Mouse (Mus musculus): ENCODE data around the gene Auts2. TPM values are rescaled to one million over a fixed set of nuclear protein-coding genes. Genes with fewer than 3 reads are reported as not detected.

The Auts2 gene
- polyA plus RNA-seq, 1 experiment from 2014 or later: 30.4 TPM

- Histone ChIP-seq H3K4me1 (replicated peaks; ENCODE audit: control insufficient read depth, insufficient read depth, low read length) (no peaks in the 10 kb centered on the region; the same call in 1 of the 2 replicates), H3K27me3 (replicated peaks; ENCODE audit: control insufficient read depth, insufficient read depth, low read length) (no peaks in the 10 kb centered on the region), H3K9me3 (ENCODE audit: control insufficient read depth, low read length) (no peaks in the 10 kb centered on the region), H3K9ac (ENCODE audit: low read length) (no peak overlapping the region), H3K36me3 (ENCODE audit: control insufficient read depth, insufficient read depth, low read length) (no peaks in the 10 kb centered on the region), H3K4me2 (ENCODE audit: low read length) (no peak overlapping the region), H3K27ac (ENCODE audit: low read depth) (no peak overlapping the region), H3K4me3 (ENCODE audit: low read depth, low read length) (no peak overlapping the region)
- no peak for ATAC-seq (replicated peaks; ENCODE audit: low FRiP score, low TSS enrichment, low read depth)
- WGBS: 62% methylated on average over 2 of the region's 2 CpGs
- DNase-seq (ENCODE audit: low spot score): no peak
Measured at GRCm38 (mm10) chr5:131828607-131829006, 714.5 kb downstream of the Auts2 start.

- no peak for ATAC-seq (replicated peaks; ENCODE audit: low FRiP score, low TSS enrichment, low read depth)
- Histone ChIP-seq H3K9ac (ENCODE audit: low read length) (no peak overlapping the region), H3K27ac (ENCODE audit: low read depth) (no peak overlapping the region)
Measured at GRCm38 (mm10) chr5:131826362-131827261, 716.5 kb downstream of the Auts2 start.

GRCm38 (mm10) chr5:131825421-131825820 is 717.7 kb downstream of the Auts2 start:
- Histone ChIP-seq H3K4me3 (ENCODE audit: low read depth, low read length) (no peak overlapping the region), H3K4me2 (ENCODE audit: low read length) (no peak overlapping the region), H3K9ac (ENCODE audit: low read length) (no peak overlapping the region), H3K4me1 (replicated peaks; ENCODE audit: control insufficient read depth, insufficient read depth, low read length) (no peaks in the 10 kb centered on the region; the same call in 1 of the 2 replicates), H3K27me3 (replicated peaks; ENCODE audit: control insufficient read depth, insufficient read depth, low read length) (no peaks in the 10 kb centered on the region), H3K9me3 (ENCODE audit: control insufficient read depth, low read length) (no peaks in the 10 kb centered on the region), H3K36me3 (ENCODE audit: control insufficient read depth, insufficient read depth, low read length) (no peaks in the 10 kb centered on the region), H3K27ac (ENCODE audit: low read depth) (no peak overlapping the region)
- 69% methylated on average over 3 of the region's 3 CpGs for WGBS
- ATAC-seq (replicated peaks; ENCODE audit: low FRiP score, low TSS enrichment, low read depth) (no peak), DNase-seq (ENCODE audit: low spot score) (no peak)

More at GRCm38 (mm10) chr5:131826362-131827261, 716.5 kb downstream of the Auts2 start:
- Histone ChIP-seq H3K4me3 (ENCODE audit: low read depth, low read length) (no peak overlapping the region), H3K4me2 (ENCODE audit: low read length) (no peak overlapping the region), H3K4me1 (replicated peaks; ENCODE audit: control insufficient read depth, insufficient read depth, low read length) (no peaks in the 10 kb centered on the region; the same call in 1 of the 2 replicates), H3K27me3 (replicated peaks; ENCODE audit: control insufficient read depth, insufficient read depth, low read length) (no peaks in the 10 kb centered on the region), H3K36me3 (ENCODE audit: control insufficient read depth, insufficient read depth, low read length) (no peaks in the 10 kb centered on the region), H3K9me3 (ENCODE audit: control insufficient read depth, low read length) (no peaks in the 10 kb centered on the region)
- WGBS: 90% methylated on average over 8 of the region's 8 CpGs
- DNase-seq (ENCODE audit: low spot score): no peak

- H3K4me2 ChIP-seq (ENCODE audit: low read length): no peak overlapping the region
- no peak for ATAC-seq (replicated peaks; ENCODE audit: low FRiP score, low TSS enrichment, low read depth)
- DNase-seq (ENCODE audit: low spot score): no peak
- H3K9ac ChIP-seq (ENCODE audit: low read length): no peak overlapping the region
- H3K36me3 ChIP-seq (ENCODE audit: control insufficient read depth, insufficient read depth, low read length): no peaks in the 10 kb centered on the region
- 48% methylated on average over 11 of the region's 11 CpGs for WGBS
- H3K9me3 ChIP-seq (ENCODE audit: control insufficient read depth, low read length): no peaks in the 10 kb centered on the region
- no peaks in the 10 kb centered on the region; the same call in 1 of the 2 replicates for H3K4me1 ChIP-seq (replicated peaks; ENCODE audit: control insufficient read depth, insufficient read depth, low read length)
- H3K27ac ChIP-seq (ENCODE audit: low read depth): no peak overlapping the region
- no peak overlapping the region for H3K4me3 ChIP-seq (ENCODE audit: low read depth, low read length)
- no peaks in the 10 kb centered on the region for H3K27me3 ChIP-seq (replicated peaks; ENCODE audit: control insufficient read depth, insufficient read depth, low read length)
Measured at GRCm38 (mm10) chr5:131824197-131824991, 718.8 kb downstream of the Auts2 start.

GRCm38 (mm10) chr5:131821461-131821860 is 721.7 kb downstream of the Auts2 start:
- Histone ChIP-seq H3K4me1 (replicated peaks; ENCODE audit: control insufficient read depth, insufficient read depth, low read length) (no peaks in the 10 kb centered on the region), H3K27ac (ENCODE audit: low read depth) (no peak overlapping the region), H3K4me2 (ENCODE audit: low read length) (no peak overlapping the region), H3K9me3 (ENCODE audit: control insufficient read depth, low read length) (no peaks in the 10 kb centered on the region), H3K9ac (ENCODE audit: low read length) (no peak overlapping the region), H3K36me3 (ENCODE audit: control insufficient read depth, insufficient read depth, low read length) (no peaks in the 10 kb centered on the region), H3K4me3 (ENCODE audit: low read depth, low read length) (no peak overlapping the region), H3K27me3 (replicated peaks; ENCODE audit: control insufficient read depth, insufficient read depth, low read length) (no peaks in the 10 kb centered on the region)
- WGBS: 88% methylated on average over 4 of the region's 4 CpGs
- ATAC-seq (replicated peaks; ENCODE audit: low FRiP score, low TSS enrichment, low read depth) (no peak), DNase-seq (ENCODE audit: low spot score) (no peak)

GRCm38 (mm10) chr5:131819251-131819691 is 723.9 kb downstream of the Auts2 start:
- ATAC-seq (replicated peaks; ENCODE audit: low FRiP score, low TSS enrichment, low read depth): no peak
- WGBS: 94% methylated on average over 15 of the region's 15 CpGs

GRCm38 (mm10) chr5:131815498-131815897 is 727.6 kb downstream of the Auts2 start:
- Histone ChIP-seq H3K4me2 (ENCODE audit: low read length) (no peak overlapping the region), H3K27me3 (replicated peaks; ENCODE audit: control insufficient read depth, insufficient read depth, low read length) (no peaks in the 10 kb centered on the region), H3K4me3 (ENCODE audit: low read depth, low read length) (no peak overlapping the region), H3K9me3 (ENCODE audit: control insufficient read depth, low read length) (no peaks in the 10 kb centered on the region), H3K27ac (ENCODE audit: low read depth) (no peak overlapping the region), H3K4me1 (replicated peaks; ENCODE audit: control insufficient read depth, insufficient read depth, low read length) (peaks cover 14% of the 10 kb centered on the region; the same call in 1 of the 2 replicates), H3K36me3 (ENCODE audit: control insufficient read depth, insufficient read depth, low read length) (no peaks in the 10 kb centered on the region), H3K9ac (ENCODE audit: low read length) (no peak overlapping the region)
- 72% methylated on average over 3 of the region's 3 CpGs for WGBS
- DNase-seq (ENCODE audit: low spot score): no peak
- ATAC-seq (replicated peaks; ENCODE audit: low FRiP score, low TSS enrichment, low read depth): no peak

More at GRCm38 (mm10) chr5:131819251-131819691, 723.9 kb downstream of the Auts2 start:
- Histone ChIP-seq H3K4me2 (ENCODE audit: low read length) (no peak overlapping the region), H3K27ac (ENCODE audit: low read depth) (no peak overlapping the region), H3K36me3 (ENCODE audit: control insufficient read depth, insufficient read depth, low read length) (no peaks in the 10 kb centered on the region), H3K4me3 (ENCODE audit: low read depth, low read length) (no peak overlapping the region), H3K27me3 (replicated peaks; ENCODE audit: control insufficient read depth, insufficient read depth, low read length) (no peaks in the 10 kb centered on the region), H3K9me3 (ENCODE audit: control insufficient read depth, low read length) (no peaks in the 10 kb centered on the region), H3K4me1 (replicated peaks; ENCODE audit: control insufficient read depth, insufficient read depth, low read length) (peaks cover 6% of the 10 kb centered on the region; the same call in 1 of the 2 replicates), H3K9ac (ENCODE audit: low read length) (no peak overlapping the region)
- DNase-seq (ENCODE audit: low spot score): no peak

- ATAC-seq (replicated peaks; ENCODE audit: low FRiP score, low TSS enrichment, low read depth): no peak
- peak overlapping the region; percentile 12; the same call in 1 of the 2 replicates for H3K27ac ChIP-seq (ENCODE audit: low read depth)
Measured at GRCm38 (mm10) chr5:131814503-131815003, 728.6 kb downstream of the Auts2 start.

More at GRCm38 (mm10) chr5:131814503-131815003, 728.6 kb downstream of the Auts2 start:
- H3K9ac ChIP-seq (ENCODE audit: low read length): no peak overlapping the region
- WGBS: 44% methylated on average over 9 of the region's 9 CpGs
- H3K4me1 ChIP-seq (replicated peaks; ENCODE audit: control insufficient read depth, insufficient read depth, low read length): peaks cover 14% of the 10 kb centered on the region; the same call in 1 of the 2 replicates
- H3K9me3 ChIP-seq (ENCODE audit: control insufficient read depth, low read length): no peaks in the 10 kb centered on the region
- H3K4me3 ChIP-seq (ENCODE audit: low read depth, low read length): no peak overlapping the region
- no peaks in the 10 kb centered on the region for H3K36me3 ChIP-seq (ENCODE audit: control insufficient read depth, insufficient read depth, low read length)
- H3K4me2 ChIP-seq (ENCODE audit: low read length): no peak overlapping the region
- H3K27me3 ChIP-seq (replicated peaks; ENCODE audit: control insufficient read depth, insufficient read depth, low read length): no peaks in the 10 kb centered on the region
- peak; percentile 62 for DNase-seq (ENCODE audit: low spot score)
